Mouse (Mus musculus) liver, embryonic 15.5 days (tissue): ENCODE data around the gene Pfn4. TPM values are rescaled to one million over a fixed set of nuclear protein-coding genes. Genes with fewer than 3 reads are reported as not detected.
"Not testable (repeated sequence)": the region's sequence is repeated elsewhere in the genome, so short reads cannot be mapped to it uniquely, and the experiment has no call there.

Source experiments
- ATAC-seq: fragments of 200-750 bp; cut with Nextera tagmentation; 2 replicates; pipeline ENCODE4 v1.8.0; 2017; ENCODE audit warnings: moderate number of reproducible peaks, mild to moderate bottlenecking, moderate library complexity; ENCODE audit not compliant: insufficient read depth
- H3K27ac ChIP-seq: fragments of 300-500 bp; sonication (generic); replicated peaks from 2 replicates; pipeline ENCODE4 v1.5.1; 2015; ENCODE audit warnings: mild to moderate bottlenecking, inconsistent platforms
- H3K27me3 ChIP-seq: fragments of 300-500 bp; sonication (generic); 2 replicates; pipeline ENCODE4 v1.6.1; 2015; ENCODE audit warnings: mild to moderate bottlenecking, inconsistent platforms
- H3K36me3 ChIP-seq: fragments of 300-500 bp; sonication (generic); replicated peaks from 2 replicates; pipeline ENCODE4 v1.6.1; 2015; ENCODE audit warnings: moderate library complexity, mild to moderate bottlenecking, inconsistent platforms
- H3K4me1 ChIP-seq: fragments of 300-500 bp; sonication (generic); replicated peaks from 2 replicates; pipeline ENCODE4 v1.6.1; 2015; ENCODE audit warnings: inconsistent platforms
- H3K4me2 ChIP-seq: fragments of 300-500 bp; sonication (generic); 2 replicates; pipeline ENCODE4 v1.6.1; 2015; ENCODE audit warnings: moderate library complexity, mild to moderate bottlenecking, inconsistent platforms
- H3K4me3 ChIP-seq: fragments of 300-500 bp; sonication (generic); replicated peaks from 2 replicates; pipeline ENCODE4 v1.5.1; 2015; ENCODE audit warnings: mild to moderate bottlenecking, inconsistent platforms
- H3K9ac ChIP-seq: fragments of 300-500 bp; sonication (generic); 2 replicates; pipeline ENCODE4 v1.6.1; 2015; ENCODE audit warnings: moderate library complexity, mild to moderate bottlenecking, inconsistent platforms
- H3K9me3 ChIP-seq: fragments of 300-500 bp; sonication (generic); replicated peaks from 2 replicates; pipeline ENCODE4 v1.6.1; 2016; ENCODE audit warnings: inconsistent platforms
- WGBS: fragments of 180-500 bp; shearing (Covaris S2); methylation state at CpG from one replicate; pipeline ENCODE4 v1.1.7; 2015; ENCODE audit warnings: mixed read lengths; ENCODE audit not compliant: insufficient replicate concordance; 5-methylcytosine and 5-hydroxymethylcytosine counted together
- polyA plus RNA-seq: library from polyadenylated mRNA; unstranded; fragments of >200 nt; fragmentation: Nextera tagmentation; extraction: Ambion mirVana; gene quantifications from 2 replicates; pipeline ENCODE4 v1.2.1, GENCODE M21; 2015

Pfn4 gene
- polyA plus RNA-seq, 1 experiment from 2014 or later = 0.46 TPM

GRCm38 (mm10) chr12:4754451-4754850, 14.4 kb upstream of the Pfn4 start:
- not testable (repeated sequence) for ATAC-seq, H3K4me2 ChIP-seq, H3K9me3 ChIP-seq, H3K27me3 ChIP-seq, H3K4me1 ChIP-seq, H3K9ac ChIP-seq, H3K4me3 ChIP-seq, H3K27ac ChIP-seq, H3K36me3 ChIP-seq
- 72% methylated on average over 4 of the region's 4 CpGs for WGBS

GRCm38 (mm10) chr12:4757060-4757459, 11.8 kb upstream of the Pfn4 start:
- Histone ChIP-seq H3K36me3 (no peaks in the 10 kb centered on the region), H3K27ac (no peak overlapping the region), H3K4me1 (no peaks in the 10 kb centered on the region), H3K4me2 (no peak overlapping the region), H3K9me3 (no peaks in the 10 kb centered on the region), H3K4me3 (no peak overlapping the region), H3K27me3 (no peaks in the 10 kb centered on the region), H3K9ac (no peak overlapping the region)
- WGBS = 68% methylated on average over 1 of the region's 1 CpGs
- no peak for ATAC-seq

GRCm38 (mm10) chr12:4769333-4769723, 506 bp downstream of the Pfn4 start:
- Histone ChIP-seq H3K9me3 (no peaks in the 10 kb centered on the region), H3K36me3 (no peaks in the 10 kb centered on the region), H3K4me1 (peaks cover 12% of the 10 kb centered on the region), H3K27me3 (no peaks in the 10 kb centered on the region), H3K4me3 (peak overlapping the region; percentile 79), H3K9ac (peak overlapping the region; percentile 88), H3K27ac (0 out of 2 replicates have a peak overlapping the region, but pooled peaks have one; percentile 77), H3K4me2 (peak overlapping the region; percentile 93)
- ATAC-seq = peak; percentile 11; the same call in 1 of the 2 replicates
- WGBS = 17% methylated on average over 13 of the region's 13 CpGs

- H3K4me2 ChIP-seq = peak overlapping the region; percentile 35
- no peaks in the 10 kb centered on the region for H3K36me3 ChIP-seq
- peaks cover 12% of the 10 kb centered on the region for H3K4me1 ChIP-seq
- WGBS = 19% methylated on average over 8 of the region's 8 CpGs
- no peak overlapping the region for H3K27ac ChIP-seq
- no peaks in the 10 kb centered on the region for H3K9me3 ChIP-seq
- no peak overlapping the region for H3K4me3 ChIP-seq
- no peak overlapping the region for H3K9ac ChIP-seq
- ATAC-seq = peak; percentile 84
- no peaks in the 10 kb centered on the region for H3K27me3 ChIP-seq
Observed at GRCm38 (mm10) chr12:4774895-4775587, 6.2 kb downstream of the Pfn4 start.

- 29% methylated on average over 9 of the region's 9 CpGs for WGBS
- H3K9ac ChIP-seq = no peak overlapping the region
- no peaks in the 10 kb centered on the region for H3K36me3 ChIP-seq
- H3K27ac ChIP-seq = no peak overlapping the region
- H3K9me3 ChIP-seq = no peaks in the 10 kb centered on the region
- H3K4me1 ChIP-seq = peaks cover 12% of the 10 kb centered on the region
- ATAC-seq = 0 out of 2 replicates have a peak, but pooled peaks have one; percentile 25
- no peaks in the 10 kb centered on the region for H3K27me3 ChIP-seq
- H3K4me2 ChIP-seq = peak overlapping the region; percentile 35
- H3K4me3 ChIP-seq = no peak overlapping the region
Observed at GRCm38 (mm10) chr12:4775588-4775949, 6.7 kb downstream of the Pfn4 start.

GRCm38 (mm10) chr12:4777734-4778133, 8.9 kb downstream of the Pfn4 start:
- 71% methylated on average over 6 of the region's 6 CpGs for WGBS
- Histone ChIP-seq H3K9me3 (no peaks in the 10 kb centered on the region), H3K4me1 (peaks cover 12% of the 10 kb centered on the region), H3K4me3 (no peak overlapping the region), H3K36me3 (no peaks in the 10 kb centered on the region), H3K27ac (no peak overlapping the region), H3K9ac (no peak overlapping the region), H3K27me3 (no peaks in the 10 kb centered on the region), H3K4me2 (no peak overlapping the region)
- no peak for ATAC-seq

- no peak for ATAC-seq
- Histone ChIP-seq H3K36me3 (no peaks in the 10 kb centered on the region), H3K4me3 (no peak overlapping the region), H3K9ac (no peak overlapping the region), H3K4me2 (no peak overlapping the region), H3K9me3 (no peaks in the 10 kb centered on the region), H3K4me1 (peaks cover 6% of the 10 kb centered on the region), H3K27ac (no peak overlapping the region), H3K27me3 (no peaks in the 10 kb centered on the region)
- 36% methylated on average over 2 of the region's 2 CpGs for WGBS
Observed at GRCm38 (mm10) chr12:4780245-4780644, 11.4 kb downstream of the Pfn4 start.

- no peak for ATAC-seq
- Histone ChIP-seq H3K36me3 (no peaks in the 10 kb centered on the region), H3K27ac (no peak overlapping the region), H3K4me2 (no peak overlapping the region), H3K9ac (no peak overlapping the region), H3K4me3 (no peak overlapping the region), H3K27me3 (no peaks in the 10 kb centered on the region), H3K9me3 (no peaks in the 10 kb centered on the region), H3K4me1 (no peaks in the 10 kb centered on the region)
- 56% methylated on average over 1 of the region's 1 CpGs for WGBS
Observed at GRCm38 (mm10) chr12:4781270-4781669, 12.4 kb downstream of the Pfn4 start.

GRCm38 (mm10) chr12:4781725-4782404, 13.0 kb downstream of the Pfn4 start:
- not testable (repeated sequence) for H3K4me3 ChIP-seq, H3K4me1 ChIP-seq, H3K4me2 ChIP-seq, ATAC-seq, H3K36me3 ChIP-seq, H3K9me3 ChIP-seq, H3K27ac ChIP-seq, H3K27me3 ChIP-seq, H3K9ac ChIP-seq
- WGBS = 70% methylated on average over 9 of the region's 9 CpGs

- no peaks in the 10 kb centered on the region for H3K4me1 ChIP-seq
- H3K4me3 ChIP-seq = no peak overlapping the region
- H3K4me2 ChIP-seq = no peak overlapping the region
- no peak overlapping the region for H3K9ac ChIP-seq
- no peak overlapping the region for H3K27ac ChIP-seq
- H3K27me3 ChIP-seq = no peaks in the 10 kb centered on the region
- no peaks in the 10 kb centered on the region for H3K9me3 ChIP-seq
- no peak for ATAC-seq
- WGBS = 47% methylated on average over 5 of the region's 5 CpGs
- no peaks in the 10 kb centered on the region for H3K36me3 ChIP-seq
Observed at GRCm38 (mm10) chr12:4783598-4783997, 14.8 kb downstream of the Pfn4 start.

GRCm38 (mm10) chr12:4784466-4784865, 15.6 kb downstream of the Pfn4 start:
- no peak overlapping the region for H3K27ac ChIP-seq
- no peak overlapping the region for H3K9ac ChIP-seq
- no peak for ATAC-seq
- no peaks in the 10 kb centered on the region for H3K36me3 ChIP-seq
- H3K4me2 ChIP-seq = no peak overlapping the region
- H3K9me3 ChIP-seq = no peaks in the 10 kb centered on the region
- H3K27me3 ChIP-seq = no peaks in the 10 kb centered on the region
- no peak overlapping the region for H3K4me3 ChIP-seq
- no peaks in the 10 kb centered on the region for H3K4me1 ChIP-seq
- WGBS = 46% methylated on average over 2 of the region's 2 CpGs
